Mouse (Mus musculus): ENCODE measurements around the gene Rab9b. TPM values are rescaled to one million over a fixed set of nuclear protein-coding genes. Genes with fewer than 3 reads are reported as not detected.

The Rab9b gene
- total RNA-seq (2014; rRNA removed) (39.0 and 42.2 TPM in 2 replicates), polyA plus RNA-seq (2015; fragmentation: Nextera tagmentation; extraction: Ambion mirVana) (8.7 and 18.3 TPM in 2 replicates)

DNA sequence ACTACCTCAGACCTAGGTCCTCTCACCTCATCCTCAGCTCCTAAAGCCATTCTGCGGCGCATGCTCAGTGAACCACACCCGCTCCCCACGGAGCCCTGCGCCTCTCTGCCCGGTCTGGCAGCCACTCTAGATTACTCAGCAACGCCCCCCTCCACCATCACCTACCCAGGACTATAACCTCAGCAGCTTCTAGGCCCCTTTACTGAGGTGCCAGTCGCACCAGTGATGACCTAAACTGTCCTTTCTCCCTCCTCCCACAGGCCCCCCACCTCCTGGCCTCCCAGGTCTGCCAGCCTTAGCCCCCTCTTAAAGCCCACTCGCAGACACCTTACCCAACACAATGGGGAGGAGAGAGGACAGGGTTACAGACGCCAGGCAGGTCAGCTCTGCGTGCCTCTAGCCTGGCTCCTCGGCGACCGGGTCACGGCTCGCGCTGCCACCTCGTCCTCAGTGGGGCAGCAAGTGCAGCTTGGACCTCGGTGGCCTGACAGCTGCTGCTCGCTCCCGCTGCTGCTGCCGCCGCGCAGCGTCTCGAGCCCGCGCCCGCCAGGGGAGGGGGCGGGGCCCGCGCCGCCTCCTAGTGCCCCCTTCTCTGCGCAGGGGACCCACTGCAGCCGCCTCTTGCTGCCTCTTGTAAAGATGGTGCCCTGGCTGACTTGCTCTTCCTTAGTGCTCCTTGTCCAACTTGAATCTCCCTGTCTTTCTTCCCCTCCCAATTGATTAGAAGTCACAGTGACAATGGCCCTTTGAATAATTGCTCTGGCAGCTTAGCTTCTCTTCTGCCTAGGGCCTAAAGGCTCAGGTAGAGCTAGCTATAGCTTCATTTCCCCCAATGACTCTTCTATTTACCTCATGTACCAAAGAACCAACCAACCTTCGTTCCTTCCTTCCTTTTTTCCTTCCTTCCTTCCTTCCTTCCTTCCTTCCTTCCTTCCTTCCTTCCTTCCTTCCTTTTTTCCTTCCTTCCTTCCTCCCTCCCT, at the start of gene Rab9b:
TSS of gene Rab9b (minus strand) at position 695 of the 980 bp plus-strand sequence.
- peak within 1 kb of the TSS; percentile 51 for H3K4me3 ChIP-seq (ENCODE audit: low read depth, low read length)
- DNase-seq (peak; percentile 79), ATAC-seq (peak; percentile 94)
- H3K4me1 ChIP-seq (ENCODE audit: insufficient read depth), result no peaks in the 10 kb centered on the region
- H3K27me3 ChIP-seq (ENCODE audit: insufficient read depth, low read length), result no peaks in the 10 kb centered on the region
- TF ChIP-seq CTCF (IDR thresholded peaks at IDR 0.05; ENCODE audit: low read depth), result no peak
- H3K9ac ChIP-seq, result peak within 1 kb of the TSS; percentile 72
- peak within 1 kb of the TSS; percentile 84 for H3K27ac ChIP-seq (ENCODE audit: low read depth, low read length)
- H3K4me2 ChIP-seq (ENCODE audit: low read depth), result peak within 1 kb of the TSS; percentile 47
- 18% methylated on average over 22 of the region's 36 CpGs for whole genome bisulfite sequencing
- no peaks in the 10 kb centered on the region for H3K36me3 ChIP-seq (ENCODE audit: insufficient read depth)
- H3K9me3 ChIP-seq (ENCODE audit: low read length), result no peaks in the 10 kb centered on the region

- Histone ChIP-seq H3K9me3 (ENCODE audit: low read length) (no peaks in the 10 kb centered on the region), H3K4me1 (ENCODE audit: insufficient read depth) (no peaks in the 10 kb centered on the region), H3K36me3 (ENCODE audit: insufficient read depth) (no peaks in the 10 kb centered on the region), H3K27me3 (ENCODE audit: insufficient read depth, low read length) (no peaks in the 10 kb centered on the region), H3K4me3 (ENCODE audit: low read depth, low read length) (no peak overlapping the region), H3K9ac (no peak overlapping the region), H3K4me2 (ENCODE audit: low read depth) (no peak overlapping the region), H3K27ac (ENCODE audit: low read depth, low read length) (no peak overlapping the region)
- TF ChIP-seq CTCF (IDR thresholded peaks at IDR 0.05; ENCODE audit: low read depth), result no peak
- DNase-seq (no peak), ATAC-seq (no peak)
- 67% methylated on average over 4 of the region's 4 CpGs for WGBS
Measured at GRCm38 (mm10) chrX:136904369-136904768, 35.8 kb upstream of the Rab9b start.

DNA sequence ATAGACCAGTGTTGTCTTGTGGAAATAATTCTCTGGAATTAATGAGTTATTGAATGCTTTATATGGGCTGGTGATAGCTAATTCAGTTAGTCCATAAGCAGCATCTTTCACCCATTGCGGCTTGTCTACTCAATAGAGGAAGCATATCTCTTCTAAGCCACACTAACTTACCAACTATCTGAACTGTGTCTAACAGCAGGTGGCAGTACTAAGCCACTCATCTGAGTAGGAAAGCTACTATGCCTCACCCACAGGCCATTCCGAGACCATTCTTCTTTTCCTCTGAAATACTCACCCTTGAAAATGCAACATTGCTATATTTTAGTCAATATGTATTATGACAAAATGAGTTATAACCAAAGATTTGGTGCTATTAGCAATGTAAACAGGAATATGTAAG, 27.2 kb upstream of the Rab9b start:
- no peak overlapping the region for H3K27ac ChIP-seq (ENCODE audit: low read depth, low read length)

DNA sequence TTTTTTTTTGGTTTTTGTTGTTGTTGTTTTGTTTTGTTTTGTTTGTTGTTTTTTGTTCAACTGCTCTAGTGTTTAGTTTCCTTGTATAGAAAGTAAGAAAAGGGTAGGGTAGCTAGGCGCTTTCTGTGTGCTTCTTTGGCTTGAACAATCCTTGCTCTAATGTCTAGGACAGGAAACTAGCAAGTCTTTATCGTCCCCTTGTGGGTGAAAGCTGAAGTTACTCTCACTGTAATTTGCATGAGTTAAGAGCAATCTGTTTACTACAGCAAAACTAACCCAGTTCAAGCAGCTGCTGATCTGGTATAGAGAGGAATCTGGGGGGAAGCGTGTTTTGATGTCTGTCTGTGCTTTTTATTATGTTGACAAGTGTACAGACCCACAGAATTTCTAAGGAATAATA, 18.3 kb downstream of the Rab9b start:
- peak; percentile 38; the same call in 1 of the 2 replicates for ATAC-seq
- peak; percentile 11 for DNase-seq
- H3K4me2 ChIP-seq (ENCODE audit: low read depth), result no peak overlapping the region

More for the DNA sequence above, 27.2 kb upstream of the Rab9b start:
- 48% methylated on average over 2 of the region's 2 CpGs for WGBS
- Histone ChIP-seq H3K9ac (no peak overlapping the region), H3K4me2 (ENCODE audit: low read depth) (no peak overlapping the region), H3K27me3 (ENCODE audit: insufficient read depth, low read length) (no peaks in the 10 kb centered on the region), H3K4me1 (ENCODE audit: insufficient read depth) (no peaks in the 10 kb centered on the region), H3K36me3 (ENCODE audit: insufficient read depth) (no peaks in the 10 kb centered on the region), H3K4me3 (ENCODE audit: low read depth, low read length) (no peak overlapping the region), H3K9me3 (ENCODE audit: low read length) (no peaks in the 10 kb centered on the region)
- ATAC-seq (peak; percentile 43; the same call in 1 of the 2 replicates), DNase-seq (peak; percentile 44)
- peak; percentile 58 for TF ChIP-seq CTCF (IDR thresholded peaks at IDR 0.05; ENCODE audit: low read depth)

DNA sequence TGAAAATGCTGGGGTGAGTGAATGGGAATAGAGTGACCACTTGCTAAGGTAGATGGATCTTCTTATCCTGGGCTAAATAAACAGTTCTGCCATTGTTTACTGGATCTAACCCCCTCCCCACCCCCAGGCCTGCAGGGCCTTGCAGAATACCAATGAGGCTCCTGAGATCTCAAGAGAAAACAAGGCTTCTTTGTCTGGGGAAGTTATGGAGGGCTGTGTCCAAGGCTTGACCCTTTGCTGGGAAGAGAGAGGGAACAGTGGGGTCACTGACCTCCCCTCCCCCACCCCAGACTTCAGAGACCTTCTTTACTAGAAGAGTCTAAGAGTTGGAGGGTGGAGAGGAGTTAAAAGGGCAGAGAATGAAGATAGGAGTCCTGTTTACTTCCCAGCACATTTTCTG, 39.9 kb downstream of the Rab9b start:
- Histone ChIP-seq H3K27ac (ENCODE audit: low read depth, low read length) (no peak overlapping the region), H3K4me3 (ENCODE audit: low read depth, low read length) (no peak overlapping the region), H3K4me1 (ENCODE audit: insufficient read depth) (no peaks in the 10 kb centered on the region), H3K9ac (no peak overlapping the region), H3K4me2 (ENCODE audit: low read depth) (no peak overlapping the region), H3K9me3 (ENCODE audit: low read length) (no peaks in the 10 kb centered on the region), H3K36me3 (ENCODE audit: insufficient read depth) (no peaks in the 10 kb centered on the region), H3K27me3 (ENCODE audit: insufficient read depth, low read length) (no peaks in the 10 kb centered on the region)
- TF ChIP-seq CTCF (IDR thresholded peaks at IDR 0.05; ENCODE audit: low read depth), result no peak
- DNase-seq (no peak), ATAC-seq (no peak)

More for the DNA sequence above, 18.3 kb downstream of the Rab9b start:
- peak; percentile 62 for TF ChIP-seq CTCF (IDR thresholded peaks at IDR 0.05; ENCODE audit: low read depth)
- H3K4me1 ChIP-seq (ENCODE audit: insufficient read depth), result no peaks in the 10 kb centered on the region
- no peak overlapping the region for H3K27ac ChIP-seq (ENCODE audit: low read depth, low read length)
- H3K36me3 ChIP-seq (ENCODE audit: insufficient read depth), result no peaks in the 10 kb centered on the region
- no peaks in the 10 kb centered on the region for H3K9me3 ChIP-seq (ENCODE audit: low read length)
- no peaks in the 10 kb centered on the region for H3K27me3 ChIP-seq (ENCODE audit: insufficient read depth, low read length)
- H3K4me3 ChIP-seq (ENCODE audit: low read depth, low read length), result no peak overlapping the region
- H3K9ac ChIP-seq, result no peak overlapping the region
- 29% methylated on average over 3 of the region's 3 CpGs for WGBS

DNA sequence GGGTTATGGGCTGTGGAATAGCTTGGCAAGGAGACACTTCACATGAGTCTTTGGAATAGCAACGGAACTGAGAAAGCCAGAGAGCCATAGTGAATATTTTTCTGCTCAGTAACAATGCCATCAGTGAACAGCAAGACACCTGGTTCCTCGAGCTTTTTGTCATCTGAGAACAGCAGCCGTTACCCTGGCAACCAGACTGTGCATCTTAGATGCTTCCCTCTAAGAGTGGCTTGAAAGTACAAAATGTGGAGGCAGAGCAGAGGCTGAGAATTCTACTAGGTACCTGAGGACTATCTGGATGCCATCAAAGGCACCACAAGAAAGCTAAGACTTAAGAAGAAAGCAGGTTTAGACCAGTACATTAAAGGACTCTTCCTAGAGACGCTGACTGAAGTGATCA, 43.5 kb downstream of the Rab9b start:
- Histone ChIP-seq H3K4me3 (ENCODE audit: low read depth, low read length) (no peak overlapping the region), H3K27me3 (ENCODE audit: insufficient read depth, low read length) (no peaks in the 10 kb centered on the region), H3K36me3 (ENCODE audit: insufficient read depth) (no peaks in the 10 kb centered on the region), H3K9ac (no peak overlapping the region), H3K27ac (ENCODE audit: low read depth, low read length) (peak overlapping the region; percentile 57; the same call in 1 of the 2 replicates), H3K9me3 (ENCODE audit: low read length) (no peaks in the 10 kb centered on the region), H3K4me2 (ENCODE audit: low read depth) (no peak overlapping the region), H3K4me1 (ENCODE audit: insufficient read depth) (no peaks in the 10 kb centered on the region)
- DNase-seq, result peak; percentile 52
- ATAC-seq, result peak; percentile 86; the same call in 1 of the 2 replicates
- 48% methylated on average over 4 of the region's 4 CpGs for WGBS
- TF ChIP-seq CTCF (IDR thresholded peaks at IDR 0.05; ENCODE audit: low read depth), result no peak

DNA sequence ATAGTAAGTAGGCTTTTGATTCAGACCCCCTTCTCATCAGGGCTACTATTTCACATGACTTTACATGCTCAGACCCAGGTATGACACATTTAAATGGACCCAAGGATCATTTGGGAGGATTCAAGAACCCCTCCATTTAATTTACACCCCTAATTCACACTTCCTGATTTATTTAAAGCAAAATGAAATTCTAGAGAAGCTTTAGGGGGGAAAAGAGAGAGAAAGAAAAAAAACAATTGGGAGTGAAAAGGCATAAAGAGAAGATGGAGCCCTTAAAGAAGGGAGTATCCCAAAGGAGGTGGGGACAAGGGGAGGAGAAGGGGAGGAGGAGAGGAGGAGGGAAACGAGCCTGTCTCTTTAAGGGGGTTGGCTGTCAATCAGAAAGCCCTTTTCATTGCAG, 46.2 kb downstream of the Rab9b start, which contains the start of gene Plp1:
TSS of gene Plp1 (plus strand) at position 301 of the 400 bp plus-strand sequence.
- H3K36me3 ChIP-seq (ENCODE audit: insufficient read depth), result no peaks in the 10 kb centered on the region
- no peaks in the 10 kb centered on the region for H3K4me1 ChIP-seq (ENCODE audit: insufficient read depth)
- no peaks in the 10 kb centered on the region for H3K9me3 ChIP-seq (ENCODE audit: low read length)
- no peak for TF ChIP-seq CTCF (IDR thresholded peaks at IDR 0.05; ENCODE audit: low read depth)
- H3K27ac ChIP-seq (ENCODE audit: low read depth, low read length), result no peak within 1 kb of the TSS
- no peak within 1 kb of the TSS for H3K4me3 ChIP-seq (ENCODE audit: low read depth, low read length)
- H3K27me3 ChIP-seq (ENCODE audit: insufficient read depth, low read length), result no peaks in the 10 kb centered on the region
- WGBS, result 0% methylated on average over 1 of the region's 1 CpGs
- no peak within 1 kb of the TSS for H3K4me2 ChIP-seq (ENCODE audit: low read depth)
- DNase-seq (no peak), ATAC-seq (no peak)
- H3K9ac ChIP-seq, result no peak within 1 kb of the TSS
